Mouse (Mus musculus): ENCODE measurements around the gene Prrc2c. TPM values are rescaled to one million over a fixed set of nuclear protein-coding genes. Genes with fewer than 3 reads are reported as not detected.
"Not testable (repeated sequence)": the region's sequence is repeated elsewhere in the genome, so short reads cannot be mapped to it uniquely, and the experiment has no call there.

Gene Prrc2c
- polyA plus RNA-seq, 1 experiment from 2014 or later = 104 TPM

DNA sequence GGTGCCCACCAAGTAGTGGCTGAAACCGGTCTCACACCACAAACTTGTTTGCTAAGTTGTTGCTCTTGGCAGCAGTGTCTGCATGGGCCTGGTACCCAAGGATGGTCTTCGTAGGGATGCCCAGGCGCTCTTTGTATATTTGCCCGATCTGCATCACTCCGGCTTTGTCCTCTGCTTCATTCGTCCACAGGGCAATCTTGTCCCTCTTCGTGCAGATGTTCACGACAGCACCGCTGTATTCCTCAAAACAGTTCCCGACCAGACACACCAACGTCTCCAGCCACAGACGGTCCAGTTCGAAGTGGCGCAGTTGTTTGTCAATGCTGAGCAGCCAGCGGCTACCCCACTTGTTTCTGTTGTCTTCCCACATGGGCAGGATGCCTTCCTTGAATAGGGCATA is 112.0 kb downstream of the Prrc2c start:
- not testable (repeated sequence) for H3K9ac ChIP-seq (ENCODE audit: low read length); ATAC-seq (ENCODE audit: insufficient read depth, low FRiP score); H3K9me3 ChIP-seq (replicated peaks; ENCODE audit: control insufficient read depth, low read length); H3K4me3 ChIP-seq (replicated peaks; ENCODE audit: low read length); H3K36me3 ChIP-seq (ENCODE audit: control insufficient read depth, insufficient read depth, low read length); H3K4me2 ChIP-seq (ENCODE audit: low read depth, low read length); H3K27me3 ChIP-seq (ENCODE audit: control insufficient read depth, insufficient read depth, low read length); H3K4me1 ChIP-seq (ENCODE audit: control insufficient read depth, insufficient read depth, low read length); H3K27ac ChIP-seq (ENCODE audit: low read length)
- 92% methylated on average over 15 of the region's 15 CpGs for WGBS

DNA sequence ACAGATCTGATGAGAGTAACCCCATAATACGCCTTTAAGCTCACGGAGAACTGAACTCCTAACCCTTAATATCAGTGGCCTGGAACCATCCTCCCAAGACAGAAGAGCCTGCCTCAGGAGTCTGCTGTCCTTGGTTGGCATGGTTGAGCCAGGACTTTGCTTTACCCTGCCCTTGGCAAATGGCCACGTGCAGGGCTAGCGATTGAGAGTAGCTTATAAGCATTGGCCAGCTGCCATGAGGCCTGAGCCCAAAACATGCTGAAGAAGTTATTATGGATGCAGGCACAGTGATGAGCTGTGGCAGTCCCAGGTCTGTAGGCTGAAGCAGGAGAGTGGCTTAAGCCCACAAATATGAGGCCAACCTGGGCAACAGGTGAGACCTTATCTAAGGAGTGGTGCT is 112.5 kb downstream of the Prrc2c start:
- not testable (repeated sequence) for H3K27ac ChIP-seq (ENCODE audit: low read length); ATAC-seq (ENCODE audit: insufficient read depth, low FRiP score); H3K9ac ChIP-seq (ENCODE audit: low read length); H3K4me3 ChIP-seq (replicated peaks; ENCODE audit: low read length); H3K27me3 ChIP-seq (ENCODE audit: control insufficient read depth, insufficient read depth, low read length); H3K36me3 ChIP-seq (ENCODE audit: control insufficient read depth, insufficient read depth, low read length); H3K9me3 ChIP-seq (replicated peaks; ENCODE audit: control insufficient read depth, low read length); H3K4me2 ChIP-seq (ENCODE audit: low read depth, low read length); H3K4me1 ChIP-seq (ENCODE audit: control insufficient read depth, insufficient read depth, low read length)
- WGBS = 75% methylated on average over 4 of the region's 4 CpGs

DNA sequence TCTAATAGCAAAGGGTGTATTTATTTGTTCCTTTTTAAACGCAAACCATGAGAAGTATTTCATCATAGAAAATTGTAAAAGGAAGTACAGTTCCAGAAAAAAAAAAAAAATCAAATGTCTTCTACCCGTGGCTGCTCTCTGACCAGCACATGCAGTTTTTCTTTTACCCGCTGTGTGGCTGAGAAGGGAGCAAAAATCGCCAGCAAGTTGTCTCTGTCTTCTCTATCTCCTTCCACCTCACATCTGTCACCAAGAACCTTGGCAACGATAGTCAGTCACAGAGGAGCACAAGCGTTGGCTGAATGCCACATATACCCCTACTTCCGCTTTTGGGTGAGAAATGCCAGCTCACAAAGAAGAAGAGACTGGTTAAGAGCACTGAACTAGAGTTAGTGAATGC is 115.1 kb downstream of the Prrc2c start:
- WGBS = 52% methylated on average over 7 of the region's 7 CpGs
- Histone ChIP-seq H3K4me1 (ENCODE audit: control insufficient read depth, insufficient read depth, low read length) (no peaks in the 10 kb centered on the region), H3K9me3 (replicated peaks; ENCODE audit: control insufficient read depth, low read length) (no peaks in the 10 kb centered on the region), H3K4me2 (ENCODE audit: low read depth, low read length) (no peak overlapping the region), H3K27ac (ENCODE audit: low read length) (no peak overlapping the region), H3K9ac (ENCODE audit: low read length) (no peak overlapping the region), H3K27me3 (ENCODE audit: control insufficient read depth, insufficient read depth, low read length) (no peaks in the 10 kb centered on the region), H3K36me3 (ENCODE audit: control insufficient read depth, insufficient read depth, low read length) (no peaks in the 10 kb centered on the region), H3K4me3 (replicated peaks; ENCODE audit: low read length) (no peak overlapping the region)
- no peak for ATAC-seq (ENCODE audit: insufficient read depth, low FRiP score)

DNA sequence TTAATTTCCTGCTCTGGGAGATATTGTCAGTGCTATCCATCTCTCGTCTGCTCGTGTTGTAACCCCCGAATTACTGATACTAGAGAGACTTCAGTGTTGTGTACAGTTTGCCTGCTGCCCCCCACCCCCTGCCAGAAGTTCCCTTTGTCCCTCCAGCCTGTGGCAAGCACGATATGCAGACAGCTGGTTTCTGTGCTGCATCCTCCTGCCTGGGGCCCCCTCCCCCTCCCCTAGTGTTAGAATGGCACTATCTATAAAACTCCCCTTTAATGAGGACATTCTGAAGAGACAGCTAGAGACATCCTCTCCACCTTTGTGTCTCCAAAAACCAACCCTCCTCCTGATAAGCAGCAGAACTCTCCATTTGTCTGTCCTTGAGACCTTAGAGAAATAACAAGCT is 116.5 kb downstream of the Prrc2c start:
- ATAC-seq (ENCODE audit: insufficient read depth, low FRiP score) = no peak
- no peak overlapping the region for H3K4me2 ChIP-seq (ENCODE audit: low read depth, low read length)
- no peak overlapping the region for H3K27ac ChIP-seq (ENCODE audit: low read length)
- H3K27me3 ChIP-seq (ENCODE audit: control insufficient read depth, insufficient read depth, low read length) = no peaks in the 10 kb centered on the region
- no peaks in the 10 kb centered on the region for H3K9me3 ChIP-seq (replicated peaks; ENCODE audit: control insufficient read depth, low read length)
- no peaks in the 10 kb centered on the region for H3K4me1 ChIP-seq (ENCODE audit: control insufficient read depth, insufficient read depth, low read length)
- no peaks in the 10 kb centered on the region for H3K36me3 ChIP-seq (ENCODE audit: control insufficient read depth, insufficient read depth, low read length)
- no peak overlapping the region for H3K9ac ChIP-seq (ENCODE audit: low read length)
- WGBS = 30% methylated on average over 4 of the region's 4 CpGs
- no peak overlapping the region for H3K4me3 ChIP-seq (replicated peaks; ENCODE audit: low read length)

Small RNA genes within 50 kb of the gene (microRNA-seq; reads per million reads assigned to microRNA genes)
- not detected for gene Gm27616

Other genes with a start within 250 kb of the Prrc2c start
- gene Mettl13, start 192.0 kb downstream of the Prrc2c start, polyA plus RNA-seq (2015; fragmentation: Nextera tagmentation; extraction: Ambion mirVana) = 20.1 and 21.6 TPM in 2 replicates
- 48.2 and 56.4 TPM in 2 replicates for gene Vamp4, start 170.0 kb downstream of the Prrc2c start, polyA plus RNA-seq (2015; fragmentation: Nextera tagmentation; extraction: Ambion mirVana)
- gene Myoc, start 101.4 kb downstream of the Prrc2c start, polyA plus RNA-seq (2015; fragmentation: Nextera tagmentation; extraction: Ambion mirVana) = not detected in 2 replicates
- not detected in 2 replicates for gene Myocos, start 82.3 kb downstream of the Prrc2c start, polyA plus RNA-seq (2015; fragmentation: Nextera tagmentation; extraction: Ambion mirVana)
- 1.3 and 1.7 TPM in 2 replicates for gene Fmo4, start 73.4 kb upstream of the Prrc2c start, polyA plus RNA-seq (2015; fragmentation: Nextera tagmentation; extraction: Ambion mirVana)
- 23.2 and 29.0 TPM in 2 replicates for gene Fmo1, start 126.1 kb upstream of the Prrc2c start, polyA plus RNA-seq (2015; fragmentation: Nextera tagmentation; extraction: Ambion mirVana)
- 8.2 and 8.5 TPM in 2 replicates for gene Fmo2, start 158.2 kb upstream of the Prrc2c start, polyA plus RNA-seq (2015; fragmentation: Nextera tagmentation; extraction: Ambion mirVana)
- not detected in 2 replicates for gene Fmo6, start 197.0 kb upstream of the Prrc2c start, polyA plus RNA-seq (2015; fragmentation: Nextera tagmentation; extraction: Ambion mirVana)
- gene Fmo3, start 244.0 kb upstream of the Prrc2c start, polyA plus RNA-seq (2015; fragmentation: Nextera tagmentation; extraction: Ambion mirVana) = 0.06 and 0.11 TPM in 2 replicates